Mouse (Mus musculus): ENCODE results near the gene Steap1.

The Steap1 gene

DNA sequence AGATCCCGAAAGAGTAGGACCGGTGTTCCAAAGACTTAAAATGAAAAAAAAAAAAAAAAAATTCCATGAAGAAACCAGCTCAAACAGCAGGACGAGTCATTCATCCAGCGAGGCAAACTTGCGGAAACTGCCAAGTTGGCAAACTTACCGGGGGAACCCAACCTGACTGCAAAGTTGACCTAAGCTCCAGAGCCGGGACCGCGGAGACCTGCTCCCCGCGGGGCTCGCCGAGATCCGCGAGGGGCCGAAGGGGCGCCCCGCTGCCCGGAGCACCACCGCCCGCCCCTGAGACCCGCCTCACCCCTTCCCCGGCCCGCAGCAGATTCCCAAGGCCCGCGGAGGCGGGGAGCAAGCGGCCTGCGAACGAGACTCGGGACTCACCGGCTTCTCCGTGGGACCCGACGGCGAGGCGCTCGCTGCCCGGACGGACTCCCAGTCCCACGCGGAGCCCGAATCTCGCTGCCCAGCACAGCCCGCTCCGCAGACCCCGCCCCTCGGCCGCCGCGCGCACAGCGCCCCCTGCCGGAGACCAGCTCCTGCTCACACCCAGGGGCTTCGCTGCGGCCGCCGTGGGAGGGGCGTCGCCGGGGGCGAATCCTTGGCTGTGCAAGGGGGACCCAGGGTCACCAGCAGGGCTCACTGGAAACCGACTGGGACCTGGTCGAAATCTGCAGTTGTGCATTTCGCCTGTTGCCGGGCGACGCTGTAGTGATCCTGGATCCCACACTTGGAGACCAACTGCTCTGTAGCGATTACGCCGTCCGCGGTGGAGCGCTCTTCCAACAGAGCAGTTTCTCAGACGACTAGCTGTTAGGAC lies at the start of gene Steap1:
Gene Steap1, minus strand, starts transcription at position 461 of the 817 bp plus-strand sequence.
- DNase-seq = peak; percentile 89

DNA sequence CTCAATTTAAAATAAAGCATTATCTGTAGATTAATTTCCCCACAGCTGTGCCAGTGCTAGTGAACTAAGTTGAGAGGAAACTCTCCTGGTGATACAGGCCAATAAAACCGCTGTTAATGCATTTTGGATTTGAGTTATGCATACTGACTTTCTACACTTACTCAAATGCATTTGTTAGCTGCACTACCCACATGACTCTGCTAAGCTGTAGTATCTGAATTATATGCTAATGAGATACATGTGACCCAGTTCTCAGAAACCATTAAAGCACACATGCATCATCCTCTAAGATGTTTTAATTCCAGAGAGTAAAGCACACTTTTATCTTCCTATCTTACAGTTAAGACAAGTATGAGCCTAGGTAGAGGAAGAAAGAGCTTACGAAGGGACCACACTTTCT lies 38.0 kb upstream of the Steap1 start:
- DNase-seq = no peak

DNA sequence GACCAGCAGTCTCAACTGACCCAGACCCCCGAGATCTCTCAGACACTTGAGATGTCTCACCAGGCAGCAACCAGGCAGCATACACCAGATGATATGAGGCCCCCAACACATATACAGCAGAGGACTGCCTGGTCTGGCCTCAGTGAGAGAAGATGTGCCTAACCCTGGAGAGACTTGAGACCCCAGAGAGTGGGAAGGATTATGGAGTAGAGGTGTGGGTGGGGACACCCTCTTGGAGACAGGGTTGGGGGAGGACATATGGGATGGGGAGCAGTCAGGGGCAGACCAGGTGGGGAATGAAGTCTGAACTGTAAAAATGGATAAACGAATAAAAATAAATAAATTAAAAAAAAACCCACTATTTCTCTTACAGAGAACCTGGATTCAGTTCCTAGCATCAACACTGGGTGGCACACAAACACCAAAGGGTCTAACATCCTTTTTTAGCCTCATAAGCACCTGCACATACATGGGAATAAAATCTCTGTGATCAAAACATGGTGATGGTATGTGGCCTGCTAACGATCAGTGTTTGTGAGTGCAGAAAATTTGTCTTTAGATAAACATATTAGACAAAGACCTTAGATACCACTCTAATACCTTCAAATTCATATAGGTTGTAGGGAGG lies 7.4 kb upstream of the Steap1 start:
- DNase-seq = no peak

DNA sequence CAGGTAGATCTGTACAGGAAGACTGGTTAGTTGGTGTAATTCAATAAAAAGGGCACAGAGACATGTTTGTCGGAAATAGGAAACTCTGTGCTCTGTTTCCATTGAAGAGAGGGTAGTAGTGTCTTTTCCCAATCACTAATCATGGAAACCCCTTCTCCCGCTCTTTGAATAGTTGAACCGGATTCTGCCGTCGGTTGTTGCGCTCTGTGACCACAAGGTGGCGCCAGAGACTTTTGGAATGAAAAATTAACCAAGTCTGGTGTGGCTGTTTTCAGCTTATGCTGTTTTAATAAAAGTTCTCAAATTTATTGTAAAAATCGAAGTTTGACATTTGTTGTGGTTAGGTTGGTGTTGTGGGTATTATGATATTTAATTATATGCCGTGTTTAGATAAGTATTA lies 5.9 kb upstream of the Steap1 start:
- DNase-seq = peak; percentile 76

DNA sequence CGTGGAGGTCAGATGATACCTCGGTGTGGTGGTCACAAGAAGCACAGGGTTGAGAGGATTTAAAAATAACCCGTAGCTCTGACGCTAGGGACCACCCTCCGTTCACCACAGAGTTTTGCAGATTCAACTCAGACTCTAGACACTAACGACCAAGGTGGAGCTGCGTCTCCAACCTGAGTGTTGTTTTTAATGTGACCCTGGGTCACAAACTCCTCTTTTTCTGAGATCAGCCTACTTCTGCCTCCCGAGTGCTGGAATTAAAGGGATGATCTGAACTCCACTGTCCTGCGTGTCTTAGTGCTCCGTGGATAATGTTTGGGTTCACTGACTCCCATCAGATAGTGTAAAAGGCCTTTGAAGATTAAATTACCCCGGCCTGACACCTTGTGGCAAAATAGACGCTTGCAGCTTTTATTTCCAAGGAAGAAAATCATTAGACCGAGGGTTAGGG lies 671 bp upstream of the Steap1 start:
- peak; percentile 74 for DNase-seq

DNA sequence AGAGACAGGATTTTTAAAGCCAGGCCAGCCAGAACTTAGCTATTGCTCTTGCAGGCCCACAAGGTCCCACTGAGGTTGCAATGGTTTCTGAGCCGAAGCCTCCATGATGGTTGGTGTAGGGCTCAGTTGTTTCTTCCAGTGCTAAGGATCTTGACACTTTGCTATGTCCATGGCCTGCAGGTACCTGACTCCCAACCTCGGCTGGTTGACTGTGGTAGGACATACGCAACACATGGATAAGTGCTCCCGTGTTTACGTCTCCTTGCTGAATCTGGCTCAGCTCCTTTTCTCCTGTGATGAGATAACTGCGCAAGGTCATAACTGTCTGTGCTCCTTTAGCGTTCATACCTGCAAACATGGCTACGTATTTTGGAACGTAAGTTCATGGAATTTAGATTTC lies 14.7 kb downstream of the Steap1 start:
- DNase-seq = no peak

DNA sequence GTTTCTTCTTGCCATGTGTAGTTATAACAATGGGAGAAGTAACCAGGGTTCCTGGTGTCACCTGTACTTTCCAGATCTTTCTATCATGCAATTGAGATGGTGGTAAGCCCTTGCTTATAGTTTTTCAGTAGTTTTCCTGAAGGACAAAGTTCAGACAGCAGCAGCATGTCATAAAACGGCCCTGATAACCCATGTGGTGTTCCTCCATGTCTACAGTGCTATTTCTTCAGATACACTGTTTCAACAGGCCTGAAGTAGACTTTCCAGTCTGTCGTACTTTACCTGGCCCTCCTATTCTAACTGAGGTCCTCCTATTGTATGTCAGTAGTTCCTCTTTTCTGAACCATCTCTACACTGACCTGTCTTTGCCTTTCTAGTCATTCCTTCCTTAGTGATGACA lies 16.3 kb downstream of the Steap1 start:
- no peak for DNase-seq

DNA sequence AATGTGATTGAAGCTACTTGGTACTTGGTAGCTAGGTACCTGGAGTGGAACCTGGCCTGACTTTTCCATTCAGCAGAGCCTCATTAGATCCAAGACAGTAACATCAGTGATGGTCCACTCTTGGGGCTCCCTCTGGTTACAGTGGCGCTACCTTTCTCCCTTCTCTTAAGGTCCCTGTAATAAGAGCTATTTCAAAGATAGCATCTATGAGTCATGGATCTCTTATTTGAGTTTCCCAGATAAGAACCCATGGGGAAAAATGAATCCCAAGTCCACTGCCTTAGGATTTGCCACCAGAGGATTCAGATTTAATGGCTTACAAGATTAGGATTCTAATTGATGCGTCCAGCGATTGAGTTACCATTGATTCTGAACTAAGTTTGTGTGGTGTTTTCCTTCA lies 16.9 kb downstream of the Steap1 start:
- no peak for DNase-seq

DNA sequence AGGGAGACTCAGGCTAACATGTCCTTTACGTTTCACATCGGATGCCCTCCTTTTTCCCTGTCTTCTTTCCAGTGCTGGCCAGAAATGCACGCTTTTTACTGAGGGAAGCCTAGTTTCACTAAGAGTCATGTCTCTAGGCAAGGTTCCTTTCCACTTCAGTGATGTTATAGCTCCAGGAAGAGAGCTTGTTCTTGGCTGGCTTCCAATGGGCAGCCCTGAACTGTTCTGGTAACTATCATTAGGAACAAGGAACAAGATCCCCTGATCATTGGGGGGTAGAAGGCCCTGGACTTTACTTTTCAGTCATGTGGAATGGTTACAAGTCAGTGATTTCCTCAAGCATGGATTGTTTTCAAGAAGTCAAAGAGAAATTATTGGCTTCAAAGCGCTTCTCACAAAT lies 19.2 kb downstream of the Steap1 start:
- DNase-seq = no peak

DNA sequence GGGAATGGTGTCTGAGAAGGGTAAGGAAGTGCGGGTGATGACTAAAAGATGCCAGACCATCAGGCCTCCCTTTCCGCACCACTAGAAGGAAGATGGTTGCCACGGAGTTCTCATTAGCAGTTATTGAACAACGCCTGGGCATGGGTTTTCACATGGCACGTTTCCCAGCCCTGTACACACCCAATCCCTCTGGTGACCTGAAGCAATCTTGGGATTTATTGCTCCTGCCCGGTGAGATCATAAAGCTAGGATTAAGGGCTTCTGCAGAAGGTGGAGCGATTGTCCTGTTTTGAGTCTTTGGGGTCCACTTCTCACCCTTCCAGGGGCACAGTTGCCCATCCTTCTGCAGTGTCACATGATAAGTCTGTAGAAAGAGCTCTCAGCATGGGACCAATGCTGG lies 26.9 kb downstream of the Steap1 start:
- no peak for DNase-seq

DNA sequence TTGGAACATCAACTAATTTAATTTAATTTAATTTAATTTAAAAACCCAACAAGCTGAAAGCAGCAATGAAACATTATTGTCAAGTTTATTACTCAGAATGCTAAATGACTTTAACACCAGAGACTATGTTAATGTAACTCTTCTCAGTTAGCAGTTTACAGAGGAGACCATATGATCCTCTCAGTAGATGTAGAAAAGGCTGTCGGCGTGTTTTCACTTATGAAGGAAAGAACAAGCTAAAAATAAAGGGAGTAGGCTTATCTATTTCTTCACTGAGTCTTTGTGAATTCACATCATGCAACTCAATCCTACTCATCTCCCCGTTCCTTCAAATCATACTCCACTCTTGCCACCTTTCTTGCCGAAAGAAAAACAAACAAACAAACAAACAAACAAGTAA lies 38.1 kb downstream of the Steap1 start:
- no peak for DNase-seq

DNA sequence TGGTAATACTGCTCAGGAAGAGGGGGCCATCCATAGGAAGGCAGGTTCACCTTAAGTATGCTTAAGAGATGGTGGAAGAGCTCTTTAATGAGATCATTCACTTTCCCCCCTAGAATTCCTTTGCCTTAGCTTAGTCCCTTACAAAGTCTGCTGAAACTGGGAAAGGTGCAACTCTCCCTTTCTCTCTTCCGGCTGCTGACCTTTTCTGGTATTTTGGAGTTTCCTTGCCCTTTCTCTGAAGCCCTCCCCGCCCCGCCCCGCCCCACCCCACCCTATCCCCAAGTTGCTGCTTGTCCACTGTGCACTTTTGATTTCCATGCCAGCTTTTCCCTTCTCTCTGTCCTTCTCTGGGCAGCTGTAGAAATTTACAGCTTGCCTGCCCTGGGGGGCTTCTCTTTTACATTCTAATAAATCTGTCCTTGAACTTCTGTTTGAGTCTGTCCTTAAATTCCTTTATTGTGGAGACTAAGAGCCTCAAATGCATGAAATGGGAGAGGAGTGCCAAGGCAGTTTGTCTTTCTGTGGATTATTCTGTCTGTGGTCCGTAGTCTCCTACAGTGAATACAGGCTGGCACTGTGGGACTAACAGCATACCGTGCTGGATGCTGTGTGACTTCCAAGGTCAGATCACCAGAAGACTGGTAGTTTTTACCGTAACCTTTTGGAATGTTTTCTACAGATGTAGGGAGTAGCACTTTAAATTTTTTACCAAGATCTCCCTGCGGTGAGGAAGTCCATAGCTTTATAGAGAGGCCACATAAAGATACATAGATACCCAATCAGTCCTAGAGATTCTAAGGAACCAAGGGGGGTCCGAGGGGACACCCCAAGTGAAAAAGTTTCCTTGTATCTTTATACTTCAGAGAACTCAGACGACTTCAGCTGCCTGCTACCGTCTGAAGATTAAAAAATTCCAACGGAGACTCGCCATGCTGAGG lies 41.5 kb downstream of the Steap1 start:
- no peak for DNase-seq

DNA sequence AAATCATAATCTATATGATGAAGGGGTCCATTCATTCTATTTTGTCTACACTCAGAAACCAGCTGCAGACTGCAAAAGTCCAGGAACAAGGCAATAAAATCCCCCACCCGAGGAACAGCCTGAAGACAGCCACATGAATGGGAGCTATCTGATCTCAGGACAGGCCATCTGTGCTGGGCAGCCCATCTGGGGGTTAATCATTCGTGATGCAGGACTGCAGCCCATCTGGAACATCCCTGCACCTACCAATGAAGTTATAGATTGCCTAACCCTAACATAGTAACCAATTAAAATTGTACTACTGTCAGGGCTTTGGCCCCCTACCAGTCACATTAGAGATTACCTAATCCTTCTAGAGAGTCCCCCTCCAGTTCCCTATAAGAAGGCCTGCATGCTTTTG lies 44.1 kb downstream of the Steap1 start:
- DNase-seq = no peak

DNA sequence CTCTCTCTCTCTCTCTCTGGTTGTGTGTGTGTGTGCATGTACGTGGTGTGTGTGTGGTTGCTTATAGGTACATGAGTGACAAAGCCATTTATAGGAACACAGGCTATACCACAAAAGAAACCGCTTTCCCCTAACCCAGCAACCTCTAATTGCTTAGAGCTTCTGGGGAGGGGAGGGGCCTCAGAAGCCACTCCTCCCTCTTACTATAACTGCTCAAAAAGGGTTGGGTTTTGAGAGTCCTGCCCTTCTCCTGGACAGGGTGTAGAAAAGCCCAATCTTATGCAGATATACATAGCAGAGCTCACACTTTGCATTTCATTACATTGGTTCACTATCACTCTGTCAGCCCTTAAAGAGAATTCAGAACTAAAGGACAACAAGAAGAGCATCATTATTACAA lies 48.7 kb downstream of the Steap1 start:
- DNase-seq = no peak

DNA sequence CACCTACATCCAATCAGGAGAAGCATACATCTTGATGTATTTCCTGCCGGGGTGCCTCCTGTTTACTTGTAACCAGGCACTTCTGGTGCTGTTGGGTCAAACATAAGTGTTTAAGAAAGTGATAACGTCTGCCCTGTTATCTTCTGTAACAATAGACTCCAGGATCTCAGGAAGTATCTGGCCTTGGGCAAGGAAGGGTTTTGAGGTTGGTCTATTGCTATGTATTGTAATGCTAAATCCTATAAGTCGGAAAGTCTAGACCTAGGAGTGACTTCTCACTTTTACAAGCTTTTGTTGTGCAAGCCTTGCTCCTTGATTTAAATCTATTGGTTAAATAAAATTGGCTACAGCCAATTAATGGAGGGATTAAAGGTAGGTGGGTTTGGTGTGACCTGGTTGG lies 50.3 kb downstream of the Steap1 start:
- DNase-seq = no peak

DNA sequence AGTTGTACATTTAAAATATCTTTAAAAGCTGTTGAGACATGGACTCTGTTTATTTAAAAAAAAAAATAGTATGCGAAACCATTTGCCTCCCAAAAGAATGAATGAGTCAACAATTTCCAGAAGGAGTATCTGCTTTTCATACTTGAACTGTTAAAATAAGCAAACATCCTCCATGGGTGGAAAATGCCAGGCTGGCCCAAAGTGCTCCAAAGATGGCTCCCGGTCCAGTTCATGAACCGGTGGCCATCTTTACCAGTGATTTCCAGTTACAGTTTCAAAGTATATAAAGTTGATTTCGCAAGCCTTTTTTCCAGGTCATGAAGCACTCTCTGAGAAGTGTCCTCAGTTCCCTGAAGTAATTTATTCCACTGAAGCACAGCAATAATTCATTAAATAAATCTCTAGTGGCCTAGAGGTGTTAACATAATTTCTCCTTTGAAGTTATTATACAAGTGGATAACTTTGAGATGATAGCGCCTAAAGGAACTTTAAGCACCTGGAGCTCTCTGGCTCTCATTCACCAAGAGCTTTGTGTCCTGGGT lies 53.7 kb downstream of the Steap1 start:
- DNase-seq = no peak

DNA sequence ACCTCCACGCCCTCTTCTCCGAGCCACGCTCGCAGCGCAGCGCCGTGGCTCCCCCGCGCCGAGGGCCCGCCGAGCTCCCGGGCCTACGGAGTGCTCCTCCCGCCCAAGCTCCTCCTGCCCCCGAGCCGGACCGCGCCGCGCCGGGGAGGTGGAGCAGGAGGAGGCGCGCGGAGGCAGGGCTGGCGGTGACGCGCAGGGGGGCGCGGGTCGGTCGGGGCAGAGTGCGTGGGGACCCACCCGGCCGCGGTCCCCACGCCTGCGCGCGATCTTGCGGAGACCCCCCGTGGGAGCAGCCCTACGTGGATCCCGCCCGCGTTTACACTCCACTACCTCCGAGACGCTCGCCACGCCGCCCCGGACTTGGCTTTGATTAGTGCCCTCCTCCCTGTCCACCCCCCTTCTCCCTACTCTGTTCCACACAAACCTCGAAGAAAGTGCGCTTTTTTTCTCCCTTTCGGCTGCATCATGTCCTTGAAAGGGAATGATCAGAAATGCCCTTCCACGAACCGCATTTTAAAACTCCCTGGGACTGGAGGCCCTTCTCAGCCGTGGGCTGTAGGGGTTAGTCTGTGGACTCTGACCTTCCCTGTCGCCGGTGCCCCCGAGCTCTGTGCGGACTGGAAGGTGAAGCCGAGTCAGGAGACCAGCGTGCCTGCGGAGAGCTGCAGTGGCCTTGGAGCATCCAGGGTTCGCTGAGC lies 55.0 kb downstream of the Steap1 start, which contains the start of gene Steap2:
Gene Steap2, minus strand, starts transcription at position 623 of the 698 bp plus-strand sequence.
- peak; percentile 82 for DNase-seq

DNA sequence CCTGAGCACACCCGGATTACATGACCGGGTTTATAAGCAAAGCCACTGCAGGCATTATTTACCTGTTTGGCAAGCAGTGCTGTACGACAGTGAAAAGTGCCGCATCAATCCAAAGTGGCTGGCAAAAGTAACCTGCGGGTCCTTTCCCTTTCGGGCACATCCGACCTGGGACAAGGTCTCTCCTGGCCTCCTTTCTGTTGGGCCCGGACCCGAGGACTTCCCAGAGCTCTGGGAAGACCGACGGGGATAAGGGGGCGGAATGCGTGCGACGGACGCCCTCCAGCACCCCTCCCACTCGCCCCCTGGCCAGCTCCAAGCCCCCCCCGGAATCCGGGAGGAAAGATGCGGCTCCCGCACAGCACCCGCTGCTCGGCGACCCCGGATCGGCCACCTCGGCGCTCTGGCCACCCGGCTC lies 55.6 kb downstream of the Steap1 start:
- DNase-seq = peak; percentile 54

DNA sequence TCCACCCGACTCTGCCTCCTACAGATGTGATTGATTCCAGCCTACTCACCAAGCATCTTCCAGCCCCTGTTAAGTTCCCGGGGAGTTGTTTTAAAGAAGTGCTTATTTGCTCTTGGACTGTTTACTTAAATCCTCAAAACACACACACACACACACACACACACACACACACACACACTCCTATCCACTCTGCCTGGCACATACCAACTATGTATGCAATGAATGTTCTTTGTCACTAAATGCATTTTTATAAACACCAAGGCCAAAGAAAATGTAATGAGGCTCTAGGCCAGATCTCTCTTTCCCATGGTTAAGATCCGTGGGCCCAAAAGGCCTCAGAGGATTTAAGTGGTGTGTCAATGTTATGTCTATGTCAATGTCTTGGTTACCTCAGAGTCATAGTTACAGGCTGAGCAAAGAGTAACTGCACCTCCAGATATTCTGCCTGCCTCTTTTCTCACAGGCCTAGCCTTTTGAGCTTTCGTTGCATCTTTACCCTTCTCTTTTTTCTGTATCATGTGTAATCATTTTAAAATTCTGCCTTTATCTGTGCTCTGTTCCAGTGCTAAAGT lies 56.9 kb downstream of the Steap1 start:
- no peak for DNase-seq

DNA sequence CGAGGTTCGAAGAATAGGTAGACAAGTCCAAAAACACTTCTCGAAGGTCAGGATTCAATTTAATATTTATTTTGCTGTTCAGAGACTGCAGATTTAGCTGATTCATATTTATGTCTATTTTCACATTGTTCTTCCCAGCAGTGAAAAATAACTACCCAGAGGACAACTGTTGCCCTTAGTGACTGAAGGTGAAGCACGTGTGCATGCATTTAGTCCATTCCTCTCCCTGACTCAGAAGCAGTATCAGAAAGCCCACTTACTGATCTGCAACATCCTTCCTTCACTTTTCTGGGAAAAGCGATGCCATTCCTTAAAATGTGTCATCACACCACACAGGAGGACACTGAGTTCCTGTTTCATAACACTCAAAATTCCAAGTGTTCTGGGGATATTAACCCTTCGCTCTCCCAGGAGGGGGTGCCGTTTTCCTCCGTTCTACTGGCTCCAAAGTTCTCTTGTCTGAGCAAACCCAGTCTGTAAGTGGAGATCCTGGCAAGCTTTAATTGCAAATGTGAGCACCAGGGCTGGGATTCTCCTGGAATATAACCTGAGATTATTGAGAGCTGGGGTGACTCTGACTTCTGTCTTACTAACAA lies 60.1 kb downstream of the Steap1 start:
- DNase-seq = no peak

DNA sequence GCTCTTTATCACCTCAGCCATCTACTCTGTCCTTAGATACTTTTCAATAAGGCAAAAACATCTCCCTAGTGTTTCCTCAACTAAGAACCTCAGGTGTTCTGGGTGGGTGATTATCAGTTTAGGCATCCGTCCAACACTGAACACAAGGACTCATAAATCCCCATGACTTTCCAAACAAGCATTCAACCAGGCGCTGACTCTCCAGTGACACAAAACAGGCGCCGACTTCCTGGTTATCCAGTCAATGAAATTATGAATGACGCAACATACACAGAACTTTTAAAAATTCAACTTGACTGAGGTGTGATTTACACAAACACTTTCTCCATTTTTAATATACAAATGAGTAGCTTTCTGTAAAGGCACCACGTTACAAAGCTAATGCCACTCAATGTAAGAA lies 60.9 kb downstream of the Steap1 start:
- DNase-seq = no peak

DNA sequence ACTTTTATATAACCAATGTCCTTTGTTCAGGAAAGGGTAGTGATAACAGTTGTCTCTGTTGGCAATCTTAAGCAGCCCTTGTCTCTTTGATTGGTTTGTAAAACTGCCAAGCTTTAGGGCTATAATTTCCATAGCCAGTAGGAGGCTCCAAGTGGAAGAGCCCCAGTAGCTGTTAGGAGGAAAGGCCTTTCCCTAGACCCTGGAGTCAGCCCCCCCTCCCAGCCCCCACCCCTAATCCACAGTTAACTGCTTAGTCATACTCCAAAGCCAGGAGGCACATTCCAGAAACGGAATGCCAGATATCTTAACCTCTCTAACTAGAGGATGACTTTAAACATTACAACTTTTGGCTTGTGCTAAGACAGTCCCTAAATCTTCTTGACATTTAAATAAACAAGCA lies 62.2 kb downstream of the Steap1 start:
- peak; percentile 29 for DNase-seq

All from embryo, embryonic 11 days (tissue).